Mouse (Mus musculus): Measurements from ENCODE around the gene Tubg2. TPM values are rescaled to one million over a fixed set of nuclear protein-coding genes. Genes with fewer than 3 reads are reported as not detected.

Gene Tubg2
- total RNA-seq, 2 experiments from 2014 or later = 2.2 to 2.9 TPM

- intact Hi-C loops (cut with DNase I) = no loop called here
- DNase-seq = peak; percentile 79 to 82
Observed at GRCm38 (mm10) chr11:101162772-101163171, 7.1 kb downstream of the Tubg2 start.

- no peak for DNase-seq
- intact Hi-C loops (cut with DNase I) = no loop called here
Observed at GRCm38 (mm10) chr11:101163476-101164350, 8.0 kb downstream of the Tubg2 start.

GRCm38 (mm10) chr11:101164351-101164665 lies 8.6 kb downstream of the Tubg2 start:
- no peak for DNase-seq
- intact Hi-C loops (cut with DNase I) = no loop called here

- intact Hi-C loops (cut with DNase I) = no loop called here
- no peak for DNase-seq
Observed at GRCm38 (mm10) chr11:101164677-101165580, 9.2 kb downstream of the Tubg2 start.

GRCm38 (mm10) chr11:101166357-101166756 lies 10.7 kb downstream of the Tubg2 start:
- no peak for DNase-seq
- intact Hi-C loops (cut with DNase I) = loop anchor here (2.0 kb wide), 1 partner anchor 44 kb away; no protein-coding TSS in a partner anchor

- intact Hi-C loops (cut with DNase I) = loop anchor here (2.0 kb wide), 1 partner anchor 45 kb away; no protein-coding TSS in a partner anchor
Observed at GRCm38 (mm10) chr11:101167211-101167962, 11.7 kb downstream of the Tubg2 start.

GRCm38 (mm10) chr11:101167963-101168300 lies 12.2 kb downstream of the Tubg2 start:
- DNase-seq = no peak
- intact Hi-C loops (cut with DNase I) = loop anchor here (2.0 kb wide), 1 partner anchor 45 kb away; no protein-coding TSS in a partner anchor

More at GRCm38 (mm10) chr11:101167211-101167962, 11.7 kb downstream of the Tubg2 start:
- DNase-seq = no peak

GRCm38 (mm10) chr11:101168301-101168980 lies 12.7 kb downstream of the Tubg2 start:
- DNase-seq = peak; percentile 59 to 70
- intact Hi-C loops (cut with DNase I) = no loop called here

GRCm38 (mm10) chr11:101169301-101170107 lies 13.8 kb downstream of the Tubg2 start:
- DNase-seq = no peak

GRCm38 (mm10) chr11:101170354-101170810 lies 14.7 kb downstream of the Tubg2 start, which contains the start of gene Cntnap1:
TSS of gene Cntnap1 (plus strand) at chr11:101170523.
- intact Hi-C loops (cut with DNase I) = loop anchor here (10.0 kb wide), 1 partner anchor 276 kb away; no protein-coding TSS in a partner anchor
- peak; percentile 80 for DNase-seq

More at GRCm38 (mm10) chr11:101169301-101170107, 13.8 kb downstream of the Tubg2 start:
- intact Hi-C loops (cut with DNase I) = loop anchor here (10.0 kb wide), 1 partner anchor 275 kb away; no protein-coding TSS in a partner anchor

GRCm38 (mm10) chr11:101170811-101171610 lies 15.3 kb downstream of the Tubg2 start, which contains the start of gene Plekhh3:
TSS of gene Plekhh3 (minus strand) at chr11:101171351.
- peak; percentile 92 to 93 for DNase-seq
- intact Hi-C loops (cut with DNase I) = loop anchor here (10.0 kb wide), 1 partner anchor 276 kb away; no protein-coding TSS in a partner anchor

GRCm38 (mm10) chr11:101171721-101172433 lies 16.2 kb downstream of the Tubg2 start:
- intact Hi-C loops (cut with DNase I) = loop anchor here (10.0 kb wide), 1 partner anchor 277 kb away; no protein-coding TSS in a partner anchor
- DNase-seq = peak; percentile 74 to 75

GRCm38 (mm10) chr11:101172434-101172815 lies 16.7 kb downstream of the Tubg2 start:
- intact Hi-C loops (cut with DNase I) = loop anchor here (10.0 kb wide), 1 partner anchor 278 kb away; no protein-coding TSS in a partner anchor
- DNase-seq = no peak

GRCm38 (mm10) chr11:101173112-101173511 lies 17.4 kb downstream of the Tubg2 start:
- peak; percentile 50 for DNase-seq
- intact Hi-C loops (cut with DNase I) = loop anchor here (10.0 kb wide), 1 partner anchor 278 kb away; no protein-coding TSS in a partner anchor

GRCm38 (mm10) chr11:101173631-101174388 lies 18.1 kb downstream of the Tubg2 start:
- intact Hi-C loops (cut with DNase I) = loop anchor here (10.0 kb wide), 1 partner anchor 279 kb away; no protein-coding TSS in a partner anchor

GRCm38 (mm10) chr11:101174389-101174745 lies 18.7 kb downstream of the Tubg2 start:
- DNase-seq = no peak
- intact Hi-C loops (cut with DNase I) = loop anchor here (10.0 kb wide), 1 partner anchor 280 kb away; no protein-coding TSS in a partner anchor

More at GRCm38 (mm10) chr11:101173631-101174388, 18.1 kb downstream of the Tubg2 start:
- DNase-seq = peak; percentile 85 to 86

Data from heart, postnatal 14 days (tissue).